8 mouse cellular contexts compared by ENCODE assay signal in the genomic region with DNA sequence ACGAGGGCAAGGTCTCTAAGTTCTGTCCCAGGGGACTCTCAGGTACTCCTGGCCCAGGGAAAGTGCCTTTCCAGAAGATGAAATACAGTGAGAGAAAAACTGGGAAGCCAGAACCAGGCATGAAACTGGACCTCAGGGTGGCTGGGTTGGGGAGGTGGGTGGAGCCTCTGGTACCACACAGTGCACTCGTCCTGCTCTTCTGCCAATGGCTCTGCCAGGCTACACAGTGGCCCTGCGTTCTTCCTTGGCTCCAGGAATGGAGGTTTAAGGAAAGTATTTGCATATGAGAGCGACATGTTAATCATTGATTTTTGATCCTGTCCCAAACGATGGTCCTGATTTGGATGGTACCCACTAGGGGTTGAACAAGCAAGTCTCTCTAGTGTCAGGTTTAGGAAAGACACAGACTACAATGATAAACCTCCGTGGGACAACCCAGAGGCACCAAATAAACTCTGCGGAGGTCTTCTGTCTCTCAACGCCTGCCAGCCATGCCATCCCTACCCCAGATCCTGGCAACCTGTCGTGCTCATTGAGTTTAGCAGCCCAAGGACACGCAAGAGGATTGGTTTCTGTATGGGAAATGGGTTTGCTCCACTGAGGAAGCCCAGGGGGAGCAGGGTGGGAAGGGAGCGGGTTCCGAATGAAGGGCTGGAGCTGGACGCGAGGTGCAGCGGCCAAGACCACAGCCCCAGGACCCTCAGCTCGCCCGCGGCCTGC. TPM values are rescaled to one million over a fixed set of nuclear protein-coding genes. Genes with fewer than 3 reads are reported as not detected.
DNase-seq lines count a peak whose midpoint lies in the region; ATAC-seq and TF ChIP-seq lines count a peak whose summit lies in the region.

No protein-coding gene starts in this region.

- H3K36me3 ChIP-seq in neural tube, embryonic 11.5 days (ENCODE audit: control insufficient read depth, insufficient read depth, low read length): no peaks in the 10 kb centered on the region
- no peaks in the 10 kb centered on the region for H3K36me3 ChIP-seq in forebrain, postnatal 0 days (ENCODE audit: insufficient read depth)
- no peaks in the 10 kb centered on the region for H3K36me3 ChIP-seq in liver, embryonic 16.5 days (ENCODE audit: control insufficient read depth, insufficient read depth)

- 14% methylated on average over 18 of the region's 18 CpGs for WGBS in neural tube, embryonic 11.5 days
- WGBS in forebrain, postnatal 0 days: 13% methylated on average over 18 of the region's 18 CpGs
- 19% methylated on average over 18 of the region's 18 CpGs for WGBS in liver, embryonic 16.5 days (ENCODE audit: insufficient replicate concordance)

- H3K4me1 ChIP-seq in neural tube, embryonic 11.5 days (ENCODE audit: control insufficient read depth, insufficient read depth, low read length): peaks cover 5% of the 10 kb centered on the region
- H3K4me1 ChIP-seq in forebrain, postnatal 0 days (ENCODE audit: insufficient read depth): peaks cover 14% of the 10 kb centered on the region
- H3K4me1 ChIP-seq in liver, embryonic 16.5 days (ENCODE audit: control insufficient read depth, low read depth, low read length): peaks cover 6% of the 10 kb centered on the region

- peak overlapping the region; percentile 84 for H3K4me3 ChIP-seq in neural tube, embryonic 11.5 days (ENCODE audit: low read depth, low read length)
- H3K4me3 ChIP-seq in forebrain, postnatal 0 days (ENCODE audit: low read depth, low read length): peak overlapping the region; percentile 92
- peak overlapping the region; percentile 77 for H3K4me3 ChIP-seq in liver, embryonic 16.5 days (ENCODE audit: low read depth, low read length)

- no peaks in the 10 kb centered on the region for H3K27me3 ChIP-seq in neural tube, embryonic 11.5 days (ENCODE audit: control insufficient read depth, insufficient read depth, low read length)
- H3K27me3 ChIP-seq in forebrain, postnatal 0 days (ENCODE audit: insufficient read depth, low read length): no peaks in the 10 kb centered on the region
- peaks cover 2% of the 10 kb centered on the region; the same call in 1 of the 2 replicates for H3K27me3 ChIP-seq in liver, embryonic 16.5 days (ENCODE audit: control insufficient read depth, insufficient read depth, low read depth, low read length)

- peak overlapping the region; percentile 89; the same call in 1 of the 2 replicates for H3K27ac ChIP-seq in neural tube, embryonic 11.5 days (ENCODE audit: low read depth, low read length)
- peak overlapping the region; percentile 92 for H3K27ac ChIP-seq in forebrain, postnatal 0 days (ENCODE audit: low read depth, low read length)
- H3K27ac ChIP-seq in liver, embryonic 16.5 days (ENCODE audit: low read length): no peak overlapping the region

- H3K9me3 ChIP-seq in neural tube, embryonic 11.5 days (ENCODE audit: control insufficient read depth, low read length): no peaks in the 10 kb centered on the region
- H3K9me3 ChIP-seq in forebrain, postnatal 0 days (ENCODE audit: low read length): no peaks in the 10 kb centered on the region
- H3K9me3 ChIP-seq in liver, embryonic 16.5 days (replicated peaks; ENCODE audit: control insufficient read depth, low read length): no peaks in the 10 kb centered on the region

- no peak for DNase-seq in cerebellum, adult 8-10 months
- DNase-seq in neural tube, embryonic 11.5 days (ENCODE audit: low spot score): no peak
- no peak for DNase-seq in neural tube, embryonic 10.5 days (ENCODE audit: extremely low spot score, low spot score)
- peak; percentile 48 for DNase-seq in forebrain, postnatal 0 days
- no peak for DNase-seq in urinary bladder, adult 2 months (ENCODE audit: low spot score)
- DNase-seq in layer of hippocampus, adult 18-20 months (ENCODE audit: low spot score in 2 of 2): no peak

- peak overlapping the region; percentile 71 for H3K4me2 ChIP-seq in neural tube, embryonic 11.5 days (ENCODE audit: low read depth)
- H3K4me2 ChIP-seq in forebrain, postnatal 0 days (ENCODE audit: low read depth): peak overlapping the region; percentile 79
- H3K4me2 ChIP-seq in liver, embryonic 16.5 days (ENCODE audit: low read depth, low read length): peak overlapping the region; percentile 86

- peak overlapping the region; percentile 92 for H3K9ac ChIP-seq in neural tube, embryonic 11.5 days (ENCODE audit: low read length)
- H3K9ac ChIP-seq in forebrain, postnatal 0 days: peak overlapping the region; percentile 93
- H3K9ac ChIP-seq in liver, embryonic 16.5 days (ENCODE audit: low read depth, low read length): peak overlapping the region; percentile 75

- peak; percentile 46 for ATAC-seq in cerebellum, adult (ENCODE audit: insufficient number of reproducible peaks, low FRiP score, low TSS enrichment)
- 0 out of 2 replicates have a peak, but pooled peaks have one; percentile 10 for ATAC-seq in neural tube, embryonic 11.5 days (ENCODE audit: insufficient read depth, low FRiP score, low TSS enrichment)
- peak; percentile 34 for ATAC-seq in forebrain, postnatal 0 days
- no peak for ATAC-seq in liver, embryonic 16.5 days (ENCODE audit: low read depth)

- no peak for TF ChIP-seq CTCF in forebrain, postnatal 0 days (IDR thresholded peaks at IDR 0.05; ENCODE audit: low read depth)

RNA-seq across cellular contexts. Expression of gene Plcl2, which starts 1.0 kb away (rescaled TPM):
- 9.0 and 9.3 TPM in 2 replicates for polyA plus RNA-seq in neural tube, embryonic 11.5 days (2014; fragmentation: Nextera tagmentation; extraction: Ambion mirVana)
- total RNA-seq in forebrain, postnatal 0 days (2014; rRNA removed): 59.3 and 65.6 TPM in 2 replicates
- 9.6 and 9.8 TPM in 2 replicates for polyA plus RNA-seq in forebrain, postnatal 0 days (2015; fragmentation: Nextera tagmentation; extraction: Ambion mirVana)
- polyA plus RNA-seq in liver, embryonic 16.5 days (2015; fragmentation: Nextera tagmentation; extraction: Ambion mirVana): 1.1 and 1.5 TPM in 2 replicates
- polyA plus RNA-seq in urinary bladder, adult 2 months (2012; rRNA removed): 2.4 and 3.7 TPM in 2 replicates
- total RNA-seq in layer of hippocampus, adult 18-20 months (2021): 10 to 100 TPM; 57.7 to 59.3 TPM
